Mouse (Mus musculus) midbrain, embryonic 12.5 days (tissue): Measurements from ENCODE around the gene Ttc41. TPM values are rescaled to one million over a fixed set of nuclear protein-coding genes. Genes with fewer than 3 reads are reported as not detected.

ENCODE experiments used
- ATAC-seq: fragments of 200-750 bp; cut with Nextera tagmentation; 2 replicates; pipeline ENCODE4 v1.8.0; 2017; ENCODE audit warnings: low read depth, moderate TSS enrichment, moderate library complexity; ENCODE audit not compliant: low FRiP score
- H3K27ac ChIP-seq: fragments of 300-500 bp; sonication (generic); replicated peaks from 2 replicates; pipeline ENCODE4 v1.5.1; 2016; ENCODE audit warnings: mild to moderate bottlenecking
- H3K27me3 ChIP-seq: fragments of 300-500 bp; sonication (generic); 2 replicates; pipeline ENCODE4 v1.6.1; 2016; ENCODE audit warnings: mild to moderate bottlenecking
- H3K36me3 ChIP-seq: fragments of 300-500 bp; sonication (generic); 2 replicates; pipeline ENCODE4 v1.6.1; 2016
- H3K4me1 ChIP-seq: fragments of 300-500 bp; sonication (generic); 2 replicates; pipeline ENCODE4 v1.6.1; 2016
- H3K4me2 ChIP-seq: fragments of 300-500 bp; sonication (generic); replicated peaks from 2 replicates; pipeline ENCODE4 v1.6.1; 2016; ENCODE audit warnings: mild to moderate bottlenecking, moderate library complexity
- H3K4me3 ChIP-seq: fragments of 300-500 bp; sonication (generic); 2 replicates; pipeline ENCODE4 v1.5.1; 2016; ENCODE audit warnings: mild to moderate bottlenecking
- H3K9ac ChIP-seq: fragments of 300-500 bp; sonication (generic); replicated peaks from 2 replicates; pipeline ENCODE4 v1.6.1; 2016; ENCODE audit warnings: mild to moderate bottlenecking, moderate library complexity
- H3K9me3 ChIP-seq: fragments of 300-500 bp; sonication (generic); 2 replicates; pipeline ENCODE4 v1.6.1; 2016; ENCODE audit warnings: mild to moderate bottlenecking
- WGBS: fragments of 180-500 bp; shearing (Covaris S2); methylation state at CpG from one replicate; pipeline ENCODE4 v1.1.7; 2016; 5-methylcytosine and 5-hydroxymethylcytosine counted together
- polyA plus RNA-seq: library from polyadenylated mRNA; unstranded; fragments of >200 nt; fragmentation: Nextera tagmentation; extraction: Ambion mirVana; gene quantifications from 2 replicates; pipeline ENCODE4 v1.2.1, GENCODE M21; 2016

Ttc41 gene
- polyA plus RNA-seq, 1 experiment from 2014 or later = 3.0 TPM

DNA sequence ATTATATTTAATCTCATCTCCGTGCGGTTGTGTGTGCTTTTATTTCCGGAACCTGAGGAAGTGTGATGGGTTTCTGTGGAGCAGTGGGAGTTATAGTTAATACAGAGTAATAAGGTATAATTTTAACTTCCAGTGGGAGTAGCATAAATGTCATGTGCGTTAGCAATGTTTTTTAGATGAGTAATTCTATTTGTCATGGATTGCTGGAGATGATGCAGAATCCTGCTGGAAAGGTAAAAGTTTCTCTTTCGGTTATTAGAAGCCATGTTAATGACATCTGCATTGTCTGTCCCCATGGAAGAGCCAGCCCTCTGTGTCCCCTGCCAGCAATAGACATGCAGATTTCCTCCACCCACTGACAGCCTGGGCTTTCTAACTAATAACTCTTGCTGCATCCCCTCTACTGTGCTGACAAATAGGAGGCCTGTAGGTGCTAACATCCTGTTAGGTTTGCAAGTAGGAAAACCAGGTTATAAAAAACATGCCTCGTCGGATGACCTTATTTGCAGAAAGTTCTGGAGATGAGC is 83.6 kb downstream of the Ttc41 start:
- Histone ChIP-seq H3K4me1 (peaks cover 5% of the 10 kb centered on the region; the same call in 1 of the 2 replicates), H3K4me2 (no peak overlapping the region), H3K9ac (no peak overlapping the region), H3K27me3 (no peaks in the 10 kb centered on the region), H3K36me3 (no peaks in the 10 kb centered on the region), H3K27ac (no peak overlapping the region), H3K9me3 (no peaks in the 10 kb centered on the region), H3K4me3 (no peak overlapping the region)
- ATAC-seq = no peak
- 83% methylated on average over 7 of the region's 7 CpGs for WGBS

DNA sequence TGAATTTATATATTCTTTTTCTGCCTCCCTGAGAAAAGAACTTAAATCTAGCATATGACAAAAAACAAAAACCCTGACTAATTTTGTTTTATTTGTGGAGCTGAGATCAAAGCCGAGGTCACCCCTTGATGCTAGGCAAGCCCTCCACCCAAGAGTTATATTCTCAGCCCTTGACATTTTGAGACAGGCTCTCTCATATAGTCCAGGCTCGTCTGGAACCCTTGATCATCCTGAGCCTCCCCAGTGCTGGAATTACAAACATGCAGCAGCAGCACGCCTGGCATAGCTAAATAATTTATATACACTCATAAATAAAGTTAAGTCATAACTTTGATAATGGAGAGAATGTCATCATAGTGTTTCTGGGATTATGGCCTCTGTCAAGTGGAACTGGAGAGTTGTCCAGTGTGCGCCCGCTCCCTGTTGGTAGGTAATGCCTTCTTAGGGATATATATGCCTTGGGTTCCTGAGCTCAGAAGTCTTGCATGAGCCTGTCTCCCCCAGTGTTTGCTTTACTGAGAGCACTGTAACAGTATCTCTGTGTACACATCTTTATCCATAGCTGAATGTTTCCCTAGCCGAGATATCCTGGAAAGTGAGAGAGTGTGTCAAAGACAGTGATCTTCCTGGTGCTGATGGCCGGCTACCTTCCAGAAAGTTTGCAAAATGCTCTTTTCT is 86.0 kb downstream of the Ttc41 start:
- H3K27ac ChIP-seq = no peak overlapping the region
- H3K4me2 ChIP-seq = no peak overlapping the region
- 82% methylated on average over 7 of the region's 7 CpGs for WGBS
- H3K36me3 ChIP-seq = no peaks in the 10 kb centered on the region
- no peak overlapping the region for H3K9ac ChIP-seq
- ATAC-seq = no peak
- H3K27me3 ChIP-seq = no peaks in the 10 kb centered on the region
- H3K4me3 ChIP-seq = no peak overlapping the region
- H3K4me1 ChIP-seq = peaks cover 5% of the 10 kb centered on the region; the same call in 1 of the 2 replicates
- no peaks in the 10 kb centered on the region for H3K9me3 ChIP-seq

GRCm38 (mm10) chr10:86793509-86793951 is 87.9 kb downstream of the Ttc41 start:
- Histone ChIP-seq H3K27ac (no peak overlapping the region), H3K9me3 (no peaks in the 10 kb centered on the region), H3K36me3 (no peaks in the 10 kb centered on the region), H3K4me2 (no peak overlapping the region), H3K4me1 (0 out of 2 replicates have a peak, but pooled peaks cover 3% of the 10 kb centered on the region), H3K4me3 (no peak overlapping the region), H3K27me3 (no peaks in the 10 kb centered on the region), H3K9ac (no peak overlapping the region)
- ATAC-seq = no peak
- WGBS = 70% methylated on average over 2 of the region's 2 CpGs

DNA sequence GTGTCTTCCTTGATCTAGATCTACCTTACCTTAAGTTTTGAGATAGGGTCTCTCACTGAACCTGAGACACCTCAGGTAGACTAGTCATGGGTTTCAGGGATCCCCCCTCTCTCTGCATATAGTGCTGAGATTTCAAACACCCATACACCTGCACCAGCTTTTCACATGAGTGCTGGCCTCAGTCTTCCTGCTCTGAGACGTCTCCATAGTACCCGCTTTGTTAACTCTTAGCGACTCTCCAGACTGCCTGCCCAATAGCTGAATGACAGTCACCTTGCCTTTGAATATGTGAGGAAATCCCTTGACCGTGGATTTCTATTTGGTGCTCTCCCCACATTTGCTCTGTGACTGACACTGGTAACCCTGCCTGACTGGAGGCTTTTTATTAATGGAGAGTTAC is 88.6 kb downstream of the Ttc41 start:
- Histone ChIP-seq H3K4me2 (no peak overlapping the region), H3K9me3 (no peaks in the 10 kb centered on the region), H3K36me3 (no peaks in the 10 kb centered on the region), H3K9ac (no peak overlapping the region), H3K4me1 (0 out of 2 replicates have a peak, but pooled peaks cover 3% of the 10 kb centered on the region), H3K27ac (no peak overlapping the region), H3K27me3 (no peaks in the 10 kb centered on the region), H3K4me3 (no peak overlapping the region)
- no peak for ATAC-seq
- 85% methylated on average over 4 of the region's 4 CpGs for WGBS

DNA sequence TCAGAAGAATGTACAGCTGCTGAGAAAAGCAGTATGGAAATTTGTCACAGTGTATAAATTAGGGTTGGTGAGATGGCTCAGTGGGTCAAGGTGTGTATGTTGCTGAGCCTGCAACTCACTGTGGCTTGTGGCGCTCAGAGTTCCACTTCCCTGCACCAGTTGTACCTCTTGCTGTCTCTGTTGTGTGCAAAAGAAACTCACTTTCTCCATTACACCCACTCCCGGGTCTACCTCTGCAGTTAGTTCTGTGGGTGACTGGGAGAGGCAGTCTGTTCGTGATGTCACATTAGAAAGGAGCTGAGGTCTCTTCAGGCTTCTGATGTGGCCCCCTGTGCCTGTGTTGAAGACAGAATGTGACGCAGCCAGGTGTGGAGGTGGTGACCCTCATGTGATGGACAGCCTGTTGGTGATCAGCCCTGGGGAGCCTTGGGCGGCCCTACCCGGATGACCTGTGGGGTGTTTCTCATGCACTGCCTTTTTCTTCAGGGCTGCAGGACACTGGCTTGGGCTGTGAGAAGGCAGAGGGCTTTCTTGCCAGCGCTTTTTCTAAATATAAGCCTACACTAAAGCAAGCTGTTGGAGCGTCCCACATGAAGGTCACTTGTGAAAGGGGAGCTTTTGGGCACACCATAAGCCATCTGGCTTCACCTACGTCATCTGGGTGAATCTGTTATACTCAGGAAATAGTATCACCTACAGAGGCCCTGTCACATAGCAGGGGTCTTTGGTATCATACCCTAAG is 89.4 kb downstream of the Ttc41 start:
- no peak for ATAC-seq
- H3K4me3 ChIP-seq = no peak overlapping the region
- WGBS = 92% methylated on average over 9 of the region's 9 CpGs

GRCm38 (mm10) chr10:86796073-86796741 is 90.6 kb downstream of the Ttc41 start:
- Histone ChIP-seq H3K9me3 (no peaks in the 10 kb centered on the region), H3K4me1 (0 out of 2 replicates have a peak, but pooled peaks cover 3% of the 10 kb centered on the region), H3K4me2 (no peak overlapping the region), H3K27ac (no peak overlapping the region), H3K36me3 (no peaks in the 10 kb centered on the region), H3K4me3 (no peak overlapping the region), H3K9ac (no peak overlapping the region), H3K27me3 (no peaks in the 10 kb centered on the region)
- 91% methylated on average over 5 of the region's 5 CpGs for WGBS
- ATAC-seq = no peak

More for the DNA sequence above, 89.4 kb downstream of the Ttc41 start:
- Histone ChIP-seq H3K9me3 (no peaks in the 10 kb centered on the region), H3K27me3 (no peaks in the 10 kb centered on the region), H3K4me2 (no peak overlapping the region), H3K36me3 (no peaks in the 10 kb centered on the region), H3K9ac (no peak overlapping the region), H3K4me1 (0 out of 2 replicates have a peak, but pooled peaks cover 3% of the 10 kb centered on the region), H3K27ac (no peak overlapping the region)

GRCm38 (mm10) chr10:86807362-86807761 is 101.8 kb downstream of the Ttc41 start:
- H3K36me3 ChIP-seq = no peaks in the 10 kb centered on the region
- no peak overlapping the region for H3K4me2 ChIP-seq
- 100% methylated on average over 1 of the region's 1 CpGs for WGBS
- H3K4me1 ChIP-seq = no peaks in the 10 kb centered on the region
- H3K27ac ChIP-seq = no peak overlapping the region
- no peaks in the 10 kb centered on the region for H3K9me3 ChIP-seq
- ATAC-seq = no peak
- no peaks in the 10 kb centered on the region for H3K27me3 ChIP-seq
- H3K4me3 ChIP-seq = no peak overlapping the region
- H3K9ac ChIP-seq = no peak overlapping the region

DNA sequence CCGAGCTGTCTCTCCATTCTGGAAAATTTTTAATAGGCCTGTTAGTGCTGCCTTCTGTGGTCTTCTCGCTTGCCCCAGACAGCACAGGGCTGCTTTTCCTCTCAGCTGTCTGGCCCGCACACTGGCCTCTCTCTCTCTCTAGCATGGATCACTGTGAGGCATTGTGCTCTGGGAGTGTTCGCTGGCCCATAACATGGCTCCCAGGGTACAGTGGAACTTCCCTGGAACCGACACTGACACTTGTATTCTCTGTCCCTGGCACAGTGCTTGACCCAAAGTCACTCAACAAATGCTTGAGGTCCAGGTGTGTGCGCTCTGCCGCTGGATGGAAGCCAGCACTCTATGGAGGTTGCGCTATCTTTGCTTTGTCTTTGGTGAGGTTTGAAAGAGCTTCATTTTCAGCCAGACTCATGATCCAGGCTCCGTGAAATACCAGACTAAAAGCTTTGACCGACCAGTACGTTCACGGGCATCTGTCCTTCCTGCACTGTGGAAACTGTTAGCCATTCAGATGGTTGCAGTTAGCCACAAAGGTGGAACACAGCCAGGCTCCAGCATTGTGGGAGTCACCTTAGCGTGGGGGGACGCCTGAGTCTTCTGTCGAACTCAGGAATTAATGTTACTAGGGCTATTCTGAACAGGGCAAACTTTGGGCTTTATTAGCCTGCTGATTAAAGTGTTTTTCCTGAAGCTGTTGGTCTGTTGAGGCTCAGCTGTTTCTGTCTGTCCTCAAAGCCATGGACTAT is 102.6 kb downstream of the Ttc41 start:
- WGBS = 80% methylated on average over 15 of the region's 15 CpGs
- ATAC-seq = no peak
- H3K27me3 ChIP-seq = no peaks in the 10 kb centered on the region
- H3K27ac ChIP-seq = no peak overlapping the region
- H3K9ac ChIP-seq = no peak overlapping the region
- H3K36me3 ChIP-seq = no peaks in the 10 kb centered on the region
- H3K4me3 ChIP-seq = no peak overlapping the region
- no peak overlapping the region for H3K4me2 ChIP-seq
- H3K4me1 ChIP-seq = no peaks in the 10 kb centered on the region
- H3K9me3 ChIP-seq = no peaks in the 10 kb centered on the region

GRCm38 (mm10) chr10:86810000-86810399 is 104.4 kb downstream of the Ttc41 start:
- H3K4me3 ChIP-seq = no peak overlapping the region
- no peak overlapping the region for H3K27ac ChIP-seq
- H3K9ac ChIP-seq = no peak overlapping the region
- ATAC-seq = no peak
- H3K27me3 ChIP-seq = no peaks in the 10 kb centered on the region
- H3K36me3 ChIP-seq = no peaks in the 10 kb centered on the region
- H3K9me3 ChIP-seq = no peaks in the 10 kb centered on the region
- WGBS = 83% methylated on average over 9 of the region's 9 CpGs
- no peak overlapping the region for H3K4me2 ChIP-seq
- H3K4me1 ChIP-seq = no peaks in the 10 kb centered on the region

DNA sequence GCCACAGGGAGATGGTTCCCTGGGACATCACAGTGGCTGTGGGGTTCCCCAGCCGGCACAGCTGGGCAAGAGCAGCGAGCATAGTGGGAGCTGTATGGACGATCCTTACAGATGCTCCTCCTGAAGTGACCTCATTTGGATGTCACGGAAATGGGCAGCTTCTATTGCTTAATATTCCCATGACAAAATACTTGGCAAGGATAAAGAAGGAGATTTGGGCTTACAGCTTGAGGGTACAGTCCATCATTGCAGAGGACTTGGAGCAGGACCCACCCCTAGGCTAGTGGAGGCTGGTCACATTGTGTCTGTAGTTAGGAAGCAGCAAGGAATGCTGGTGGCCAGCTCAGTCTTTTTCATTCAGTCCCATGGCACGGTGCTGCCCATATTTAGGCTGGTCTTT is 105.0 kb downstream of the Ttc41 start:
- no peak overlapping the region for H3K4me3 ChIP-seq
- ATAC-seq = no peak
- H3K9ac ChIP-seq = no peak overlapping the region
- no peaks in the 10 kb centered on the region for H3K4me1 ChIP-seq
- no peak overlapping the region for H3K27ac ChIP-seq
- H3K27me3 ChIP-seq = no peaks in the 10 kb centered on the region
- H3K9me3 ChIP-seq = no peaks in the 10 kb centered on the region
- WGBS = 89% methylated on average over 5 of the region's 5 CpGs
- H3K36me3 ChIP-seq = no peaks in the 10 kb centered on the region
- H3K4me2 ChIP-seq = no peak overlapping the region

- no peaks in the 10 kb centered on the region for H3K36me3 ChIP-seq
- H3K9ac ChIP-seq = no peak overlapping the region
- no peaks in the 10 kb centered on the region for H3K27me3 ChIP-seq
- WGBS = 86% methylated on average over 19 of the region's 19 CpGs
- H3K4me1 ChIP-seq = peaks cover 2% of the 10 kb centered on the region; the same call in 1 of the 2 replicates
- ATAC-seq = no peak
- no peaks in the 10 kb centered on the region for H3K9me3 ChIP-seq
- no peak overlapping the region for H3K4me3 ChIP-seq
- no peak overlapping the region for H3K27ac ChIP-seq
- no peak overlapping the region for H3K4me2 ChIP-seq
Observed at GRCm38 (mm10) chr10:86814292-86815131, 108.9 kb downstream of the Ttc41 start.
